Mouse (Mus musculus) lung, adult 2 months (tissue): Measurements from ENCODE around the gene Vsx1.

Experiments used
- CTCF ChIP-seq: fragments of 200-500 bp; IDR thresholded peaks from 2 replicates; pipeline ENCODE4 v1.5.1; 2011; ENCODE audit warnings: mild to moderate bottlenecking, low read length, control low read depth; ENCODE audit not compliant: insufficient read depth
- POLR2A ChIP-seq: fragments of 200-500 bp; IDR thresholded peaks from 2 replicates; pipeline ENCODE4 v1.6.1; 2011; ENCODE audit warnings: low read depth, mild to moderate bottlenecking, control low read depth, low read length, borderline replicate concordance; ENCODE audit errors: extremely low read depth

DNA sequence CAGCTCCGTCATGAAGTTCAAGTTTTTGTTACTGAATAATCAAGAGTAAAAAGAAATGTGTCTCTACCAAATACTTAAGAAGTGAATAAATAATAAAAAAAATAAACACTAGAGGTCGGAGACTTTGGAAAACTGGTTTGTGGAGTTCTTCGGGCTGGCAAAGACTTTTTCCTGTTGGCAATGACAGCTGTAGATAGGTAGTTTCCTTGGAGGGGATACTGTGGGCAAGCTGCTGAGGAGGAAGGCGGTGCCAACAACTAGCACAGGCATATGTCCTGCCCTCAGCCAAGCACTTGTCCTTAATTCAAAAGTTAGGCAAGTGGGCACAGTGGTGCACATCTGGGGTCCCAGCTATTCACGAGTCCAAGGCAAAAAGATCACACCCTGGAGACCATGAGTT, 20.2 kb downstream of the Vsx1 start:
- TF ChIP-seq CTCF (no peak), POLR2A (no peak)
